22 mouse cellular contexts compared by ENCODE assay signal in the genomic region with DNA sequence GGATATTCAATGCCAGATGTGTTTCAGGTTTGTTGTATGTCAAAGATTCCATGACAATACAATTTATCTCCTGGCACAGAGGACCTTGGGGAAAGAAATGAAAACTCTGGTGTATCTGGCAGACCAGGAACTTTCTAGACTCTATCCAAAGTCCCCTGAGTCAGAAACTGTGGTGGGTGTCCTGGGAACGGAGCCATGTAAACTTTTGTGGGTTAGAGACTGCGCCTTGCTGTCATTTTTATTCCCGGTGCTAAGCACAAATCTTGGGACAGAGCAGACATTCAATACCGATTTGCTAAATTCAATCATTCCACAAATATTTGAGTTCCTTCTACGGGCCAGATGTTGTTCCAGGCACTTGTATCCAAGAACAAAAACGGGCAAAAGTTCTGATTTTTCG.
DNase-seq lines count a peak whose midpoint lies in the region; ATAC-seq and TF ChIP-seq lines count a peak whose summit lies in the region.
"Had no signal": no experiment of that assay in that cellular context is flagged by ENCODE, and none has a peak within 500 bp of the region (broad histone marks: within the 10 kb centered on the region; RNA-seq: fewer than 3 reads in every experiment).

No protein-coding gene starts in this region.

- no peaks in the 10 kb centered on the region for H3K79me2 ChIP-seq in C2C12 (ENCODE audit: control insufficient read depth, insufficient read depth)

- H3K4me3 ChIP-seq in gastrocnemius, adult 2 months: peak overlapping the region; percentile 55; the same call in 1 of the 2 replicates
- H3K4me3 ChIP-seq in C2C12 (ENCODE audit: insufficient read depth, poor library complexity, severe bottlenecking): peak overlapping the region; percentile 6
- H3K4me3 ChIP-seq in intestine, embryonic 16.5 days (ENCODE audit: low read length): no peak overlapping the region
- H3K4me3 ChIP-seq: heart, embryonic 12.5 days; hindbrain, embryonic 15.5 days; intestine, embryonic 15.5 days; kidney, embryonic 15.5 days; megakaryocyte, embryonic 14.5 days had no signal

- no peaks in the 10 kb centered on the region for H3K79me3 ChIP-seq in C2C12 (ENCODE audit: low read depth)

- no peaks in the 10 kb centered on the region for H3K27me3 ChIP-seq in C2C12 (ENCODE audit: control insufficient read depth, insufficient read depth, insufficient read length)
- H3K27me3 ChIP-seq in intestine, embryonic 16.5 days (replicated peaks; ENCODE audit: control insufficient read depth, insufficient read depth, low read length): no peaks in the 10 kb centered on the region
- H3K27me3 ChIP-seq: heart, embryonic 12.5 days; hindbrain, embryonic 15.5 days; intestine, embryonic 15.5 days; kidney, embryonic 15.5 days; megakaryocyte, embryonic 14.5 days had no signal

- peak overlapping the region; percentile 75 for H3K27ac ChIP-seq in gastrocnemius, adult 2 months
- no peak overlapping the region for H3K27ac ChIP-seq in intestine, embryonic 16.5 days (ENCODE audit: low read length)
- H3K27ac ChIP-seq: hindbrain, embryonic 15.5 days; intestine, embryonic 15.5 days; kidney, embryonic 15.5 days had no signal

- no peaks in the 10 kb centered on the region for H3K4me1 ChIP-seq in intestine, embryonic 16.5 days (ENCODE audit: control insufficient read depth, insufficient read depth, low read length)
- H3K4me1 ChIP-seq: heart, embryonic 12.5 days; hindbrain, embryonic 15.5 days; intestine, embryonic 15.5 days; megakaryocyte, embryonic 14.5 days had no signal

- H3ac ChIP-seq in C2C12 (ENCODE audit: control insufficient read depth, insufficient read length, low read depth): no peak overlapping the region

- no peak overlapping the region for H3K4me2 ChIP-seq in intestine, embryonic 16.5 days (ENCODE audit: low read depth, low read length)
- H3K4me2 ChIP-seq: heart, embryonic 12.5 days; hindbrain, embryonic 15.5 days; intestine, embryonic 15.5 days; kidney, embryonic 15.5 days; liver, embryonic 11.5 days had no signal

- H3K36me3 ChIP-seq in C2C12 (ENCODE audit: control insufficient read depth, insufficient read depth): no peaks in the 10 kb centered on the region
- no peaks in the 10 kb centered on the region for H3K36me3 ChIP-seq in intestine, embryonic 16.5 days (ENCODE audit: control insufficient read depth, insufficient read depth, low read length)
- H3K36me3 ChIP-seq: heart, embryonic 12.5 days; hindbrain, embryonic 15.5 days; intestine, embryonic 15.5 days; kidney, embryonic 15.5 days had no signal

- no peak for ATAC-seq in intestine, embryonic 16.5 days
- ATAC-seq: intestine, embryonic 15.5 days had no signal

- H3K9ac ChIP-seq in intestine, embryonic 16.5 days (ENCODE audit: low read depth, low read length): no peak overlapping the region
- H3K9ac ChIP-seq: heart, embryonic 12.5 days; hindbrain, embryonic 15.5 days; intestine, embryonic 15.5 days; kidney, embryonic 15.5 days had no signal

- DNase-seq in gastrocnemius, adult 2 months: no peak
- DNase-seq in gastrocnemius, postnatal 10 days: no peak
- DNase-seq in fibroblast of lung, adult 2 months (ENCODE audit: low read depth): peak; percentile 82
- DNase-seq in skeletal muscle tissue, adult 2 months (ENCODE audit: low read depth, low spot score): peak; percentile 39
- DNase-seq in thymus, postnatal 14 days: no peak
- DNase-seq: adrenal gland, postnatal 25 days; cerebellum, adult 11-12 months; cerebellum, postnatal 14 days; embryo, embryonic 11 days; kidney, postnatal 4 days; lung, adult 18-20 months; lung, postnatal 14 days; midbrain, embryonic 14.5 days; thymus, postnatal 36 days had no signal

- WGBS in intestine, embryonic 16.5 days: 62% methylated on average over 7 of the region's 7 CpGs

- no peaks in the 10 kb centered on the region for H3K9me3 ChIP-seq in intestine, embryonic 16.5 days (ENCODE audit: control insufficient read depth, low read length)
- H3K9me3 ChIP-seq: hindbrain, embryonic 15.5 days; intestine, embryonic 15.5 days; kidney, embryonic 15.5 days had no signal

- no peak for TF ChIP-seq CTCF in gastrocnemius, adult 2 months (IDR thresholded peaks at IDR 0.05)
- no peak for TF ChIP-seq CTCF in C2C12 (IDR thresholded peaks at IDR 0.05; ENCODE audit: control insufficient read depth, insufficient read depth, insufficient read length)

- intact Hi-C loops in gastrocnemius, adult 2 months (cut with DNase I): no loop called here

TF ChIP-seq in C2C12, 6 proteins besides CTCF, POLR2A, EP300 and RAD21:
- TF ChIP-seq MYOG (IDR thresholded peaks at IDR 0.05; ENCODE audit: control insufficient read depth, extremely low read depth, insufficient read length): no peak
- TF ChIP-seq MYOD1 (IDR thresholded peaks at IDR 0.05; ENCODE audit: control insufficient read depth, insufficient read length, low read depth): no peak
- no peak for TF ChIP-seq USF1 (IDR thresholded peaks at IDR 0.05; ENCODE audit: low read depth)
- TF ChIP-seq FOSL1 (IDR thresholded peaks at IDR 0.05; ENCODE audit: insufficient read depth, low read length, poor library complexity, severe bottlenecking): no peak
- TF ChIP-seq CEBPB (IDR thresholded peaks at IDR 0.05; ENCODE audit: low read depth): no peak
TF ChIP-seq in C2C12: peak in this region for 0.

Comparison
In these comparisons a context has a peak if more than half of its experiments do, and no peak if none do; other contexts are left out.
1. DNase-seq: peak in fibroblast of lung, adult 2 months (single experiment) and skeletal muscle tissue, adult 2 months (single experiment); none in gastrocnemius, adult 2 months (single experiment), gastrocnemius, postnatal 10 days (single experiment) and thymus, postnatal 14 days (single experiment).